Mouse (Mus musculus): ENCODE measurements around the gene Zfp872. TPM values are rescaled to one million over a fixed set of nuclear protein-coding genes. Genes with fewer than 3 reads are reported as not detected.

Zfp872 gene
- polyA plus RNA-seq, 1 experiment, result 0.04 TPM

DNA sequence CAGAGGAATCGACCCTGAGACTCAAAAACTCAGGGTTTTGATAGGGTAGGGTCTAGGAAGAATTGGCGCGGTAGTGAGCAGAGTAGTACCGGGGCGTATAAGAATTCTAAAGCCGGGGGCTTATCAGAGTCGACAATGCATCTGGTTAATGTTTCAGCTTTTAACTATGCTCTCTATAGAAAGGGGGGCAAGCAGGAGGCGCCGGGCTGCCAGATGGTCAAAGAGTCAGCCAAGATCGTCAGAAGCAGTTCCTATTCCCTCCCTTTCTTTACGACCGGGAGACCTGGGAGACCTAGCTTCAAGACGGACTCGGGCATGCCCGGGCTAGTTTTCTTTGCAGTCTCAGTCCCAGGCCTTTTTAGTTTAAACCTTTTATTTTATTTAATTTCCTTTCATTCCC lies 39.0 kb downstream of the Zfp872 start:
- WGBS, result 90% methylated on average over 15 of the region's 15 CpGs
- no peak overlapping the region for H3K27ac ChIP-seq (ENCODE audit: control insufficient read depth, insufficient read depth, low read length)
- no peak for DNase-seq
- no peaks in the 10 kb centered on the region for H3K36me3 ChIP-seq (ENCODE audit: control insufficient read depth, insufficient read depth, low read length)
- H3K27me3 ChIP-seq (ENCODE audit: control insufficient read depth, insufficient read depth, low read length), result no peaks in the 10 kb centered on the region
- no peak overlapping the region for H3K4me3 ChIP-seq (ENCODE audit: control insufficient read depth, insufficient read depth, low read length)
- peaks cover 2% of the 10 kb centered on the region; the same call in 1 of the 2 replicates for H3K4me1 ChIP-seq (replicated peaks; ENCODE audit: control insufficient read depth, insufficient read depth, low read length)
- TF ChIP-seq CTCF (IDR thresholded peaks at IDR 0.05; ENCODE audit: borderline replicate concordance, control insufficient read depth, extremely low read depth, insufficient read depth, low read length, poor library complexity), result no peak
- TF ChIP-seq POLR2A (IDR thresholded peaks at IDR 0.05; ENCODE audit: control insufficient read depth, extremely low read depth, insufficient read depth, low read length, poor library complexity), result no peak

DNA sequence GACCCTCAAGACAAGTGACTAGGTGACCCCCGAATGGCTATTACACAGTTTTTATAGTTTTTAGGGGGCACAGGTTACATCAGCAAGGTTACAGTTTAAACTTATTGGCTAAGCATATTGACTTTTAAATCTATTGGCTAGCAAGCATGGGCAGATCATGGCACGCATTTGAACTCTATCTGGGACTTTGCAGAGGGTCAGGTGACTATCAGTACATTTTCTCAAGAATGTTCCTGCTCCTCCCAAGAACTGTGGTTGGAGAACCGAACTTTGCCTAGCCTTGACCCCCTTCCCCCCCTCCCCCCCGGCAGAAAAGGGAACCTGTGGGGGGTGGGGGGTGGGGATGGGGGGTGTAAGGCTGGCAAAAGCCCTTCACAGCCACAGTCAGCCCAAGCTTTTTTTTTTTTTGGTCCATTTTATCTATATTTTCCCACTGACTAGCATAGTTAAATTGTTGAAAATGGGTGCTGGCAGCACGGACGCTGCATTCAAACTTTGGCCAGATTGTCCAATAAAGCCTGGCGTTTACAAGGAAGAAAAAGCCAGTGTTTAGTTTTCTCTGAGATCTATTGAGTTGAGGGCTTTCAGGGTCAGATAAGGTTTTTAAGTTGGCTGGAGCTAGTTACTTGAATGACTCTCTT lies 41.6 kb downstream of the Zfp872 start:
- H3K36me3 ChIP-seq (ENCODE audit: control insufficient read depth, insufficient read depth, low read length), result no peaks in the 10 kb centered on the region
- H3K4me1 ChIP-seq (replicated peaks; ENCODE audit: control insufficient read depth, insufficient read depth, low read length), result peaks cover 2% of the 10 kb centered on the region; the same call in 1 of the 2 replicates
- no peak for TF ChIP-seq POLR2A (IDR thresholded peaks at IDR 0.05; ENCODE audit: control insufficient read depth, extremely low read depth, insufficient read depth, low read length, poor library complexity)
- no peak for TF ChIP-seq CTCF (IDR thresholded peaks at IDR 0.05; ENCODE audit: borderline replicate concordance, control insufficient read depth, extremely low read depth, insufficient read depth, low read length, poor library complexity)
- no peak overlapping the region for H3K4me3 ChIP-seq (ENCODE audit: control insufficient read depth, insufficient read depth, low read length)
- H3K27ac ChIP-seq (ENCODE audit: control insufficient read depth, insufficient read depth, low read length), result no peak overlapping the region
- 85% methylated on average over 7 of the region's 7 CpGs for WGBS
- no peaks in the 10 kb centered on the region for H3K27me3 ChIP-seq (ENCODE audit: control insufficient read depth, insufficient read depth, low read length)
- DNase-seq, result no peak

GRCm38 (mm10) chr9:22230061-22230460 lies 42.2 kb downstream of the Zfp872 start:
- peaks cover 3% of the 10 kb centered on the region for H3K36me3 ChIP-seq (ENCODE audit: control insufficient read depth, insufficient read depth, low read length)
- H3K27me3 ChIP-seq (ENCODE audit: control insufficient read depth, insufficient read depth, low read length), result no peaks in the 10 kb centered on the region
- H3K27ac ChIP-seq (ENCODE audit: control insufficient read depth, insufficient read depth, low read length), result no peak overlapping the region
- H3K4me1 ChIP-seq (replicated peaks; ENCODE audit: control insufficient read depth, insufficient read depth, low read length), result peaks cover 2% of the 10 kb centered on the region; the same call in 1 of the 2 replicates
- no peak for TF ChIP-seq POLR2A (IDR thresholded peaks at IDR 0.05; ENCODE audit: control insufficient read depth, extremely low read depth, insufficient read depth, low read length, poor library complexity)
- 98% methylated on average over 3 of the region's 3 CpGs for WGBS
- DNase-seq, result no peak
- no peak overlapping the region for H3K4me3 ChIP-seq (ENCODE audit: control insufficient read depth, insufficient read depth, low read length)

GRCm38 (mm10) chr9:22230556-22230955 lies 42.7 kb downstream of the Zfp872 start:
- H3K4me3 ChIP-seq (ENCODE audit: control insufficient read depth, insufficient read depth, low read length), result no peak overlapping the region
- H3K27ac ChIP-seq (ENCODE audit: control insufficient read depth, insufficient read depth, low read length), result no peak overlapping the region
- H3K4me1 ChIP-seq (replicated peaks; ENCODE audit: control insufficient read depth, insufficient read depth, low read length), result peaks cover 2% of the 10 kb centered on the region; the same call in 1 of the 2 replicates
- TF ChIP-seq CTCF (IDR thresholded peaks at IDR 0.05; ENCODE audit: borderline replicate concordance, control insufficient read depth, extremely low read depth, insufficient read depth, low read length, poor library complexity) (no peak), POLR2A (IDR thresholded peaks at IDR 0.05; ENCODE audit: control insufficient read depth, extremely low read depth, insufficient read depth, low read length, poor library complexity) (no peak)
- H3K27me3 ChIP-seq (ENCODE audit: control insufficient read depth, insufficient read depth, low read length), result no peaks in the 10 kb centered on the region
- H3K36me3 ChIP-seq (ENCODE audit: control insufficient read depth, insufficient read depth, low read length), result peaks cover 8% of the 10 kb centered on the region
- DNase-seq, result no peak

DNA sequence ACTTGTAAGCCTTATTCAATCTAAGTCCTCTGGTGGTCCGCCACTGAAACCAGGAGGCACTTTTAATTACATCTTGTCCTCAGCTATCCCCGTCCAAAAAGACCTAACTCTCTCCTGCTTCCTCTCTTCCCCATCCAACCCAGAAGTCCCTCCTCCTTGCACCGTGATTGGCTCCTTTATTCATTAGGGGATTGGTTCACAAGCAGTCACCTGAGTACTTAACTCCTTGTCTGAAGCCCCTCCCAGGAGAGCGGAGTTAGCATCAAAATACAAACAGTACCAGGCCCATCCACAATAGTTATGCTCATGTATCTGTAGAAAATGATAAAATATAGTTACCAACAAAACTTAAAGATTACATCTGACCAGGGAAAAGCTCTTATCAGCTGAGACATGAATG lies 52.1 kb downstream of the Zfp872 start:
- Histone ChIP-seq H3K27ac (ENCODE audit: control insufficient read depth, insufficient read depth, low read length) (no peak overlapping the region), H3K4me1 (replicated peaks; ENCODE audit: control insufficient read depth, insufficient read depth, low read length) (no peaks in the 10 kb centered on the region), H3K4me3 (ENCODE audit: control insufficient read depth, insufficient read depth, low read length) (no peak overlapping the region), H3K27me3 (ENCODE audit: control insufficient read depth, insufficient read depth, low read length) (no peaks in the 10 kb centered on the region), H3K36me3 (ENCODE audit: control insufficient read depth, insufficient read depth, low read length) (peaks cover 70% of the 10 kb centered on the region)
- no peak for DNase-seq
- 99% methylated on average over 4 of the region's 4 CpGs for WGBS
- TF ChIP-seq CTCF (IDR thresholded peaks at IDR 0.05; ENCODE audit: borderline replicate concordance, control insufficient read depth, extremely low read depth, insufficient read depth, low read length, poor library complexity), result no peak
- no peak for TF ChIP-seq POLR2A (IDR thresholded peaks at IDR 0.05; ENCODE audit: control insufficient read depth, extremely low read depth, insufficient read depth, low read length, poor library complexity)

DNA sequence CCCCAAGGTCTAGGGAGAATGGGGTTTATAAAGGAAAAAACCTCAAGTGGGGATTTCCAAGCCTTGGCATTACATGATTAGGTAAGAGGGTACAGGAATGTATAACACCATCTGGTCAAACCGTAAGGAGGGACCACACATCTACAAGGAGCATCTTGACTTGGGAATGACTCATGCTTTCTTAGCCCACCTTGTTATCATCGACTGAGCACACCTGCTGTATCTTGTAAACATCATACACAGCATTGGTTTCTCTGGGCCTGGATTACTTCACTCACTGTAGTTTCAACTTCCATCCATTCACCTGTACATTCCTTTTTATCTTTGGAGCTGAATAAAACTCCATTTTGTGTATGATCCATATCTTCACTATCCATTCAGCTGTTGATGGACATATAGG lies 56.4 kb downstream of the Zfp872 start:
- WGBS, result 96% methylated on average over 2 of the region's 2 CpGs
- DNase-seq, result no peak
- peaks cover 44% of the 10 kb centered on the region for H3K36me3 ChIP-seq (ENCODE audit: control insufficient read depth, insufficient read depth, low read length)
- no peaks in the 10 kb centered on the region for H3K27me3 ChIP-seq (ENCODE audit: control insufficient read depth, insufficient read depth, low read length)
- H3K4me1 ChIP-seq (replicated peaks; ENCODE audit: control insufficient read depth, insufficient read depth, low read length), result no peaks in the 10 kb centered on the region
- H3K4me3 ChIP-seq (ENCODE audit: control insufficient read depth, insufficient read depth, low read length), result no peak overlapping the region
- H3K27ac ChIP-seq (ENCODE audit: control insufficient read depth, insufficient read depth, low read length), result no peak overlapping the region
- TF ChIP-seq POLR2A (IDR thresholded peaks at IDR 0.05; ENCODE audit: control insufficient read depth, extremely low read depth, insufficient read depth, low read length, poor library complexity), result no peak
- TF ChIP-seq CTCF (IDR thresholded peaks at IDR 0.05; ENCODE audit: borderline replicate concordance, control insufficient read depth, extremely low read depth, insufficient read depth, low read length, poor library complexity), result no peak

Other genes with a start within 250 kb of the Zfp872 start
- gene Swsap1, start 232.3 kb upstream of the Zfp872 start, polyA plus RNA-seq (2012; rRNA removed), result 6.7 and 7.6 TPM in 2 replicates
- gene Epor, start 224.6 kb upstream of the Zfp872 start, polyA plus RNA-seq (2012; rRNA removed), result 3.8 and 4.9 TPM in 2 replicates
- 7.8 and 9.5 TPM in 2 replicates for gene Rgl3, start 198.6 kb upstream of the Zfp872 start, polyA plus RNA-seq (2012; rRNA removed)
- 0.11 and 0.18 TPM in 2 replicates for gene Ccdc151, start 185.5 kb upstream of the Zfp872 start, polyA plus RNA-seq (2012; rRNA removed)
- 109 and 119 TPM in 2 replicates for gene Prkcsh, start 185.3 kb upstream of the Zfp872 start, polyA plus RNA-seq (2012; rRNA removed)
- 0.35 and 0.43 TPM in 2 replicates for gene Elavl3, start 136.1 kb upstream of the Zfp872 start, polyA plus RNA-seq (2012; rRNA removed)
- gene Gm49318, start 116.8 kb upstream of the Zfp872 start, polyA plus RNA-seq (2012; rRNA removed), result not detected in 2 replicates
- gene Zfp653, start 116.7 kb upstream of the Zfp872 start, polyA plus RNA-seq (2012; rRNA removed), result 52.0 and 52.6 TPM in 2 replicates
- 58.1 and 62.2 TPM in 2 replicates for gene Ecsit, start 102.7 kb upstream of the Zfp872 start, polyA plus RNA-seq (2012; rRNA removed)
- 4.3 and 5.0 TPM in 2 replicates for gene Cnn1, start 88.9 kb upstream of the Zfp872 start, polyA plus RNA-seq (2012; rRNA removed)
- 187 and 205 TPM in 2 replicates for gene Elof1, start 70.9 kb upstream of the Zfp872 start, polyA plus RNA-seq (2012; rRNA removed)
- gene Acp5, start 52.4 kb upstream of the Zfp872 start, polyA plus RNA-seq (2012; rRNA removed), result 248 and 304 TPM in 2 replicates
- gene Pigyl, start 31.2 kb upstream of the Zfp872 start, polyA plus RNA-seq (2012; rRNA removed), result 64.7 and 83.0 TPM in 2 replicates
- gene Zfp809, start 37.6 kb downstream of the Zfp872 start, polyA plus RNA-seq (2012; rRNA removed), result 20.8 and 23.0 TPM in 2 replicates
- 0.62 and 0.88 TPM in 2 replicates for gene Zfp599, start 71.8 kb downstream of the Zfp872 start, polyA plus RNA-seq (2012; rRNA removed)
- 10.9 and 11.5 TPM in 2 replicates for gene Zfp810, start 119.6 kb downstream of the Zfp872 start, polyA plus RNA-seq (2012; rRNA removed)
- 11.1 and 11.2 TPM in 2 replicates for gene Anln, start 201.1 kb downstream of the Zfp872 start, polyA plus RNA-seq (2012; rRNA removed)
- 1.9 and 2.1 TPM in 2 replicates for gene 9530077C05Rik, start 223.4 kb downstream of the Zfp872 start, polyA plus RNA-seq (2012; rRNA removed)

All from thymus, adult 2 months (tissue).